Mouse (Mus musculus) 3T3-L1 (cell line): ENCODE measurements around the gene Fam135a.

Experiments used
- DNase-seq: peaks from one replicate; pipeline ENCODE4 v3.0.0-alpha.2; 2015; ENCODE audit warnings: low read depth, low spot score

Fam135a gene

DNA sequence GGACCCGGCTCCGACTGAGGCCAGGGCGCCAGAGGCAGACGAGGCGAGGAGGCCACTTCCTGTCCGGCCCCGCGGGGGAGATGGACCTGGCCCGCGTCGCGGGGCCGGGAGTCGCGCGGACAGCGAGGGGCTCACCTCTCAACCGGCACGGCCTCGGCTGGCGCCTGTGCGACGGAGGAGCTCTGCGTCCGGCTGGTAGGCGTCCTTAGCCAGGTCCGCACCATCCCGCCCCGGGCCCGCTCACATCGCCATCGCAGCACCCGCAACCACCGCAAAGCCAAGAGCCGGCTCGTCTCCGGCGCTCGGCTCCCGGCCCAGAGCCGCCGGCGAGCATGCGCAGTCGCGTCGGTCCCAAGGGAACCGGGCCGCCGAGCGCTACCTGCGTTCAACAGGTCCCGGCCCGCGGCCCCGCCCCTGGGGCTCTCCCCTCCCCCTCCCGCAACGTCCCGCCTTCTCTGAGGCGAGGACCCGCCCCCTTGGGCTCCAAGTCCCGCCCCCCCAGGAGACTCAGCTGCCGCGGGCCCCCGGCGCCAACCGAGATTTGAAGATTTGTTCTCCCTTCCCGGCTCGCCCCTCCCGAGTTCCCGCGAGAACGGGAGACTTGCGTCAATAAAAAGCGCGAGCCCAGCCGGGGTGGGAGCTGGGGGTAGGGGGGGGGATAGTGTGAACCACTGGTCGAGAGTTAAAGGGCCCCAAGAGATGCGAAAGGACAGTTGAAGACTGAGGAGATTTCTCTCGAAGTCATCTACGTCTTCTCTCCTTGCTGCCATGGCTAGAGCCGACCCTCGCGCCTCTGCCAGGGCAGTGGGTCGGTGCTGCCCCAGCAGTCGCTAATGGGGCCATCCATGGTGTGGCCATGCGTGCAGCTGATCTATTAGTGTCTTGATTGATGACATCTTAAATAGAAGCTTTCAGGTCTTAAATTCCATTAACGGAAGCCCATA lies at the start of gene Fam135a:
Gene Fam135a, minus strand, starts transcription at position 416 of the 944 bp plus-strand sequence.
- peak; percentile 94 for DNase-seq

DNA sequence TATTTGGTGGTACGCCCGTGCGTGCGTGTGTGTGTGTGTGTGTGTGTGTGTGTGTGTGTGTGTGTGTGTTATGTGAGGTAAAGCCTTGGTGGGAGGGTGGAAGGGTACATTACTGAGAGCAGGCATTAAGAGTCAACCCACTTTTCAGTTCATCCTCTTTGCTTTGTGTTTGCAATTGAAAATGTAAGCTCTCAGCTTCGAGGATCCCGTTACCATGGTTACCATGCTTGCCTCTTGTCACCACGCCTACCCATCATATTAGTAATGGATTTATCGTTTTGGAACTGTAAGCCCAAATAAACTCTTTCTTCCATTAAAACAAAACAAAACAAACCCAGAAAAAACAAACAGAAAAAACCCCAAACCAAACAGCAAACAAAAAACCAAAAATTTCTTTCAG lies 43.4 kb upstream of the Fam135a start:
- no peak for DNase-seq

DNA sequence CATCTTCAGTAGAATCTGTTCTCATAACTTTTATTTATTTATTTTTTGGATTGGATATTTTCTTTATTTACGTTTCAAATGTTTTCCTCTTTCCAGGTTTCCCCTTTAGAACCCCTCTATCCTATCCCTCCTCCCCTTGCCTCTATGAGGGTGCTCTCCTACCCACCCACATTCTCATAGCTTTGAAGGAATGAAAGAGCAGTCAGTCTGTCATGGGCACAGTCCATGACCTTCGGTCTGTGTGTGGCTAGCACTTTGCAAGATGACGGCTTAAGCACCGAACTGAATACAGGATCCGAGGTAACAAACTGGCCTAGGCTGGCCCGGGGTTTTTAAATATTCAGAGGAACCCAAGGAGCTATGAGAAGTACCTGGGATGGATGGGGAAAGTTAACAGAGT lies 40.4 kb upstream of the Fam135a start:
- no peak for DNase-seq

DNA sequence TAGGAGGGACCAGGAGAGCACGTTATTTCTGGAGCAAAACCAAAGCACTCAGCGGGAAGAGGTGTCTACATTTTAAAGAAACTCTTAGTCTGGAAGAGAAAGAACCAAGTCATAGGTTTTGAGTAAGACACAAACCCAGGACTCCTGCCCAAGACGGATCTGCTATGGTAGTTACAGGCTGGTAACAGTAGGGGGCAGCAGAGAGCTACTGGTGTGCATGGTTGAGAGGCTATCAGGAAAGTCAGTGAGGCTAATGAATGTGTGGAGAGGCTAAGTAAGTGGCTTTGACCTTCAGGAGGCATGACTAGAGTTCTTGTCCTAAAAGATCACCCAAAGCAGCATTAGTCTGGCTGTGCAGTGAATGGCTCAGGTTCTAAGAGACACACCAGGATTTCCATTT lies 37.0 kb upstream of the Fam135a start:
- DNase-seq: peak; percentile 64

DNA sequence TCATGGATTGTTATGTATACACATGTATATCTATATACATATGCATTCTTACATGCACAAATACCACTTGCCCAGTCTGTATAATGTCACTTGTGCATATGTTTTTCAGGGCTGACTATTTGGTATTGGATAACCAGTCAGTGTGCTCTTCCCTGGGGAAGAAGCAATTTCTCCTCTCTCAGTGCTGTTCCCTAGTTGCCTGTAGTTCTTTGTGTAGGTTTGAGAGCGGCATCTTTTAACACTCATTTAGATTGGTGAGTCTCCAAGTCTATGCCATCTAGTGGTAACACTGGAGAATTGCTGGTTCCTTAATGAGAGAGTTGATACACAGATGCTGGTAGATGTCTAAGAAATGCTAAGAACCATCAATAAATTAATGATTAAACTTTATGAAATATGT lies 34.7 kb upstream of the Fam135a start:
- DNase-seq: peak; percentile 63

DNA sequence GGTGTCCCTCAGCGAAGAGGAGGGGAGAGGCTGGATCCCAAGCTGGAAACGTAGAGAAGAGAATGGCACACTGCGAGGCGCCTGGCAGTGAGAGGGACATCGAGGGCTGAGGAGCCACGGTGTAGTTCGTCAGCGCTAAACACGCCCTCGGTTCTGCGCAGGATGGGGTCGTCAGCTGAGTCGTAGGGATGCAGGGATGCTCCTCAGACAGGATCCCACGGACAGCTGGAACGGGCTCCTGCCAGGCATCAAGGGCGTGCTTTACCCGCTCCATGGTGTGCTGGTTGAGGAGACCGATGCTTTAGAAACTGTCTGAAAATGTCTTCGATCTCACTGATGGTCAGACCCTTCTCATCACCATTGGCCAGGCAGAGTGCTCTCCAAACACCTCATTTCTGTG lies 33.7 kb upstream of the Fam135a start:
- DNase-seq: no peak

DNA sequence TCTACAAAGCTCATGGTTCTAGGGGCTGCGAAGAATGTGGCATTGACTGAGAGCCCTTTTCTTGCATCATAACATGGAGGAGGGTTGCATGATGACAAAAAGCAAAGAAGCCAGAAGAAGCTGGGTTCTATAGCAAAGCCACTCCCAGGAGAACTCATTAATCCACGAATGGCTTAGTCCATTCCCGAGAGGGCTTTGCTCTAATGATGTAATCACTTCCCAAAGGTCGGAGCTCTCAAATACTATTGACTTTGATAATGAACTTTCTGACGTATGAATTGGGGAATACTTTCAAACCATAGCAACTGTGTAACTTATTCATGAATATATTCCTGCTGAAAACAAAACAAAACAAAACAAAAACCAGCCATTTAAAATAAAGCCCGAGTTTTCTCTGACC lies 27.7 kb upstream of the Fam135a start:
- no peak for DNase-seq

DNA sequence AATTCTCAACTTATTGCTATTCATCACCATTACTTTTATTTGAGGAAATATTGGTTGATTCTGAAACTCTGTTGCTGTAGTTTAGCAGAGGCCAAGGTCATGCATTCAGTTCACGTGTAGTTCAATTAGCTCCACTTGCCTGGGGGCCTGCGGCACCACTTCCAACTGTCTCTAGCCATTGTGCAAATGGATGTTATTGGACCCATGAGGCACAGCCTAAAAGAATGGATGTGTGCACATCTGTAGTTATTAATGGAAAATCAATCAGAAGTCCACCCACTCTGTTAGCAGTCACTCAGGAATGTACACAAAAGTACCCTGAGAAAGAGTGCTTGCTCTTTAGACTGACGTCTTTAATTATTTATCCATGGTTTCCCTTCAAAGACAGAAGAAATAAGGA lies 24.5 kb upstream of the Fam135a start:
- DNase-seq: no peak

DNA sequence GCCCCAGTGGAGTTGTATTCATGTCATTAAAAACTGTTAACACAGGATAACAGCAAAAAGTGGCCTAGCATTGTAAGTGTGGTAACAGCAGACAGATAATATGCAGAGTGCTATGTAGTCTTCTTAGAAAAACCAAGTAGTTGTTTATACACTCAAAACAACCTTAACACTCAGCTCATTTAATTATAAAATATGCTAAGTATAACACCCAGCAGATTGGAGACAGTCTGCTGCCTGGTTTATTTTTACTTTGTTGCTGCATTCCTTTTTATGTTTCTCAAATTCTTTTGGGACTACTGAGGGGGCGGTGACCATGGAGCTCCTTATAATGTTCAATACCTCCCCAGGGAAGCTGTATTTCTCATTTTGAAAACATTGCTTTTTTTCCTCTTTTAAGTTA lies 22.4 kb upstream of the Fam135a start:
- DNase-seq: no peak

DNA sequence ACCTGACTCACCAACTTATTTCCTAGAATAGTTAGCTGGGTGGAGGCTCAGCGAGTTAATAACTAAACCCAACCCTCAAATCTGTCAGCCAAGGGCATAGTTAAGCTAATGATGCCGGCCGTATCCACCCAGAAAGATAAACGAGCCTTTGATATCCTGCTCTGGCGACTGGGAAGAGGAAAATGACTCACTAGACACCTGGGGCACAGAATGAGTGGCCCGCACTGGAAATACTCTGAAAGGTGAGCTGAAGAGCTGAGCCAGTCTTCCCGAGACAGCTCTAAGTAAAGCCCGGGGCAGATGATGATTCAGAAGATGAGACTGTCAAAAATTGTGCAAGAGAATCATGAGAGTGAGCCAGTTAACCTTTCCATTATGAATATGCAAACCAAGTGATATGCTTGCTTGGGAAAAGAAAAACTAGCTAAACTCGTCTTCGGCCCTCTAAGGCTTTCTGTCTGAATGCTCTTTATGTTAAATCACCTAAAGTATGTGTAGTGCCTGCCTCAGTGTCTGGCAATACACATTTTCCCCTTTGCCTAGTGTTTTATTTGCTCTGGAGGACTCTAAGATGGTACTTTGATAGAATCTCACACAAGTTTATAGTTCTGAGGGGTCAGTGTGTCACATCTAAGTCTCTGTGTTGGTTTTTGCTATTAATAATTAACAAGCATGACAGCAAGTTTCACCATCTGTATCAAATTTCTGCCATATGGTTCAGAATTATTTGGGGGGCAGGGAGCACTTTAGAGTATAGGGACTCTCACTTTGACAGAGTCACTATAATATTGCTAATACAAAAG lies 8.0 kb upstream of the Fam135a start:
- peak; percentile 73 for DNase-seq

DNA sequence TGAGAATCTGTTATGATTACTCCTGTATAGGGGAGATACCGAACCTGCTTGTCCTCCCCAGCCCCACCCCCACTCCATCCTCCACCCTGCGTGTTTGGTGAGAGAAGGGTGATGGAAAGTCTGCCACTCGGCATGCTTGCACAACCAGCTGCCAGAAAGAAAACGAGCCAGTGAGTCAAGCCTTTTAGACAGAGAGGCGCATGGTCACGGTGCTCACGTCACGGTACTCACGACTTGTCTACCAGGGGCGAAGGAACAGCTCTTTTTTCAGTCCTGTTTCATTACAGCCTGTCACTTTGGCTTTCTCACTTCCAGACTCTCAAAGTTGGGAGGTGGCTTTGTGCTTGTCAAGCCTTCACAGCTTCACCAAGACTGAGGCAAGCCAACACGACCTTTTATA lies 7.2 kb upstream of the Fam135a start:
- peak; percentile 60 for DNase-seq

DNA sequence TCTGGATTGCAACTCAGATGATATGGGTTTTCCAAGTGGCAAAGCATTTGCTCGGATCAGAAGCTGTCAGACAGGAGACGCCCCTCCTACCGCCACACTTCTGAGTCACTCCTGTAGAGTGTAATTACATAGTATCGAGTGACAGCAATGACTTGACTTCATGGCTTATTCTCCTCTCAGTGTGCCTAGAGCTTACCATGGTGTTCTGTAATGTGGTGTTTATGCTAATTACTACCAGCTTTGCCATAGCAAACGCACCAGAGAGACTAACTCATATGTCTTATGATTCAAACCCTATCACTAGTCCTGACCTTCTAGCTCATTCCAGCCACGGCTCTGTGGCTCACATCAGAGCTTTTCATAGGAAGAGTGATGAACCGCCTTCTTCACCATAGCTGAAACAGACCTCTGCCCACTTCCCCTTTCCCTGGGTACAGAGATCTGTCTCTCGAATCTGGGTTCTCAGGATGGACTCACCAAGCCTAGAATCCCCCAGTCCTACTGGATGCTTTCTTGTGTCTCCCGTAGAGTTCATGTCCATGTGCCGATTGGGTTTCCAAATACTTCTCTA lies 2.5 kb upstream of the Fam135a start:
- peak; percentile 45 for DNase-seq

DNA sequence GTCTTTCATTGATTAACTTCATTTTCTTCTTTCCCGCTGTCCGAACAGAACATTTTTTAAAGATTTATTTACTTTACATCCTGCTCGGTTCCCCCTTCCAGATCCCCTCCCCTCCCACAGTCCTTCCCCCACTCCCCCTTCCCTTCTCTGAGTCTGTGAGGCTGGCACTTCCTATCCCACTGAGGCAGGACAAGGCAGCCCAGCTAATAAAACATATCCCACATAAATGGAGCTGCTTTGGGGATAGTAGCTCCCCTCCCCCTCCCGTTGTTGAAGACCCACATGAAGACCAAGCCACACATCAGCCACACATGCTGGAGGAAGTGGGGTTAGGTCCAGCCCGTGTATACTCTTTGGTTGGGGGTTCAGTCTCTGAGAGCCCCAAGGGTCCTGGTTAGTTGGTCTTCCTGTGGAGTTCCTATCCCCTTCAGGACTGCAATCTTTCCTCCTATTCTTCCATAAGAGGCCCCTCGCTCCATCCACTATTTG lies 773 bp upstream of the Fam135a start:
- no peak for DNase-seq

DNA sequence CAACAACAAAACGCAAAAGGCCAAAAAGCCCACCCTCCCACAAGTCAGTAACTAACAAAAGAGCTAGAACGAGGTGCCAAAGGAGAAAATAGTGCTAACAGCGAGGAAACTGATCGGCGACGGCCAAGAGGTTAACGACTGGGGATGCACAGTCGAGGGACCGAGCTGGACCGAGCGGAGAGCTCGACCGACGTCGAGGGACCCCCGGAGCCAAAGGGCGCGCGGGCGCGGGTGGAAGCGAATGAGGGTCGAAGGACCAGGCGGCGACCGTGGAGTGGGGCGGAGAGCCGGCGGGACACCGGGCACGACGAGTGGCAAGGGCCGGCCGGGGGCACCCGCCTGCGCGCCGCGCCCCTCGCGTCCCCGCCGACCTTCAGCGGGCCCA lies 608 bp downstream of the Fam135a start:
- peak; percentile 41 for DNase-seq

DNA sequence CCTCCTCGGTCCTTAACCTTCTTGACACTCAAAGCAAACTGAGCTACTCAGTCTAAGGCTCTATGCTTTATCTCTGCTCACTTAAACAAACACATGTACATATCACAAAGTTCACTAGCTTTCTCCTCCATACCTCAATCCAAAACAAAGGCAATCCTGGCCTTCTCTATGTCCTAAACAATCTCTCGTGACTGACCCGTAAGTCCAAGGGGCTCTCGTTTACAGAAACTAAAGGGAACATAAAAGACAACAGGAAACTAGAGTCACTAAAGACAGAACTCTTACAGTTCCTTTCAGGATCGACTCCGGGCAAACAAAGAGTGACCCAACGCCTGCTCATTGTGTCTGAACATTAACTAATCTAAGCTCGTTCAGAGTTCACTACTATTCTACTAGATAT lies 2.6 kb downstream of the Fam135a start:
- no peak for DNase-seq

DNA sequence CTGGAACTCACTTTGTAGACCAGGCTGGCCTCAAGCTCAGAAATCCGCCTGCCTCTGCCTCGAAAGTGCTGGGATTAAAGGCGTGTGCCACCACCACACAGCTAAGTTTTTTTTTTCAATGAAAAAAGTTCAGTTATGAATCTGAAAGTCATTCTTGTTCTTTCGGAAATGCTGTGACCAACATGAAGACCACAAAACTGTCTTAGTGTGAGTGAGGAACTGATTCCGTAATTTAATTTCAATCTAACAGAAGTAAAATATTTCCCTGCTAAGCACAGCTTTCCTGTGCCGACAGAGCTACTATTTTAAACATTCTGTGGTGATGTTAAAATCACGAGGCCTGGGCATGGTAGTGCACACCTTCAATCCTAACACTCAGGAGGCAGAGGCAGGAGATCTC lies 7.7 kb downstream of the Fam135a start:
- no peak for DNase-seq

DNA sequence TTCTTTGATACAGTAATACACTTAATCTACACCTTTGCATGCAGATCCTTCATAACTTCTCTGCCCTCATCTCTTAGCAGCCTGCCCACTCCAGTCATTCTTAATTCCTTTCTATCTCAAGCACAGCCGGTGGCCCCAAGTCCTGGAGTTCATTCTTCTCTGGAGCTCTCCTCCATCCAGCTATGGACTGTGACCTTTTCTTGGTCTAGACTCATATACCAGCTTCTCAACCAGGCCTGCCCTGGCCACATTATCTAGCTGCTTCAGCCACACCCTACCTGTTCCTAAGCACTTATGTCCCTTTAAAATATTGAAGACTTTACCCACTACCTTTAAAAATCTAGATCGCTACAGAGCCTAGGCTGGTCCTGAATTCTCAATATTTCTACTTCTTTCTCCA lies 9.5 kb downstream of the Fam135a start:
- no peak for DNase-seq

DNA sequence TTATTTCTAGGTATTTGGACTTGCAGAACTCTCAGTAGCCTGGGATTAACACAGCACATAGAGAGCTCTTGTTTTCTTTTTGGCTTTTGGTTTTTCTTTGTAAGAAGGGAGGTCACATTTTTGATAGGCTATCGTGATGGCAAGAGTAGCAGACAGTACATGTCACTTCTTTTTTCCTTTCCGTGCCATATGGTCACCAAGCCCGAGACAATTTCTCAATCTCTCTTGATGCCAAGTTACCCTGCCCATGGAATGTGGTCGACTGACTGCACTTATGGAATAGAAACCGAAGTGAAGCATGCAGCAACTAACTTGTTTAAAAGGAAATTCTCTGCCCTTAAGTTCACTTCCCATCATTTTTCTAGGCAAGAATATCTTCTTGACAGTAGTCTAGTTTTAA lies 10.0 kb downstream of the Fam135a start:
- no peak for DNase-seq

DNA sequence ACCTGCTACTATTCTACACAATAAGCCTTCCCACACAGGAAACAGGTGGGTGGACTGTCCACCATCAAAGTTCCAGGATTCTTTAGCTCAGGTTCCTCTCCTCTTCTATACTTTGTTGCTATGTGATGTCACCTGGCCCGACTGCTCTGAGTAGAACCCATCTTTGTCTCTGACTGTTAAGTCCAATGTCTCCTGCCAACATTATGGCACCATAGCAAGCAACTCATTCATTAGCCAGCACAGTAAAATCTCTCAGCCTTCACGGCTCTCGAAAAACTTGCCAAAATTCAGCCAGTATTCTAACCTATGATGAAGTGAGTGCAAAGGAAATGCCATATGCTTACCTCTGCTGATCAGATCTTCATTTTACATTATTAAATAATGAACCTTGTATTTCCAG lies 14.0 kb downstream of the Fam135a start:
- no peak for DNase-seq

DNA sequence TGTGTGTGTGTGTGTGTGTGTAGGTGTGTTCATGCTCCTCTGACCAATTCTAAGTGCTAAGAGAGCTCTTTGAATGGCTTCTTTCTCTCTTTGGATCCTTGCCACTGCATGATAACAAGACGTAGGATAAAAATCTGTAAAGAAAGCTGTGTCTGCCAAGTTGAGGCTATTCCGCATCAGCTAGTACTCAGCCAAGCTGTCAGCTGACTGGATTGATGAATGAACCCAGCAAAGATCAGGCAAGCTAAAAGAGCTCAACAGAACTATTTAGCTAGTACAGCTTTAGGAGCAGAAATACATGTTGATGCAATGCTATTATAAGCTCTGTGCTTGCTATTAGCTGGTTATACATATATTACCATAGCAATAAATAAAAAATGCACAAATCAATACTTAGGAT lies 25.7 kb downstream of the Fam135a start:
- peak; percentile 33 for DNase-seq

DNA sequence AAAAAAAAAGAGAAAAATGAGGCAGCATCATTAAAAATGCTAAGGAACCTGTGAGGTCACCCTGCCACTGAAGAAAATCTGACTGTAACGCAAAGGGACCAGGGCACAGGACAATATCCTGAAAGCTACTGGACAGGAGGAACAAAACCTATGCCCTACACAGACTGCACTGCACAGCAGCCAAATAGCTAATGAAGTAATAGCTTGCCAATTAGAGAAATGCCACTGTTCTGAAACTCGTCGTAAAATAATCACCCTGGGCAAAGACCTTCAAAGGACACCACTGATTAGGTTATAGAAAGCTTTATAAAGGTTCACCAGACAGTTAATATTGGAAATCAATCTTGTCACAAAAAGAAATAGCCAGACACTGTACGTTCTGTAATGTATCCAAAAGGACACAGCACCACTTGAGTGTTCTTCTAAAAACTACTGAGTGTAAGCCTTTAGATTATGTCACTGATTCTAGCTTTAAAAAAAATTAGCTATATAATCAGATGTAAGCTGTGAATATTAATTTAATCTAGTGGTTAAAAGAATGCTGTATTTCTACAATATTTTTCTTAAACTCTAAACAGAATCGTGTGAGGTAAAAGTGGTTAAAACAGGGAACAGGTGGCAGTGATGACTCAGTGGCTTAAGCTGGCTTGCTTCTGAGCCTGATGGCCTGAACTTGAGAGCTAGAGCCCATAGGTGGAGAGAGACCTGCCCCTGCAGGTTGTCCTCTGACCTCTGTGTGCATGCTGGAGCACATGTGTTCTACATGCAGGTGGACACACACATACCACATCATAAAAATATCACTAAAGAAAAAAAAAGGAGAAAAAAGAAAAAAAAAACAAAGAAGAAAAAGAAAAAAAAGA lies 26.5 kb downstream of the Fam135a start:
- DNase-seq: no peak
